Comparison of ENCODE assay signal across 29 mouse cellular contexts in genomic region chr12:10445738-10446137, GRCm38 (mm10). TPM values are rescaled to one million over a fixed set of nuclear protein-coding genes. Genes with fewer than 3 reads are reported as not detected.
DNase-seq lines count a peak whose midpoint lies in the region; ATAC-seq and TF ChIP-seq lines count a peak whose summit lies in the region.
"Had no signal": no experiment of that assay in that cellular context is flagged by ENCODE, and none has a peak within 500 bp of the region (broad histone marks: within the 10 kb centered on the region; RNA-seq: fewer than 3 reads in every experiment).

No protein-coding gene starts in this region.

- H3K4me2 ChIP-seq in lung, embryonic 16.5 days (ENCODE audit: low read depth, low read length) = no peak overlapping the region
- no peak overlapping the region for H3K4me2 ChIP-seq in intestine, embryonic 16.5 days (ENCODE audit: low read depth, low read length)
- no peak overlapping the region for H3K4me2 ChIP-seq in liver, embryonic 12.5 days
- H3K4me2 ChIP-seq in liver, postnatal 0 days (ENCODE audit: low read depth, low read length) = no peak overlapping the region
- H3K4me2 ChIP-seq: embryonic facial prominence, embryonic 12.5 days; heart, embryonic 12.5 days; hindbrain, embryonic 13.5 days; kidney, embryonic 15.5 days; limb, embryonic 12.5 days; midbrain, embryonic 12.5 days; neural tube, embryonic 12.5 days had no signal

- TF ChIP-seq EP300 in liver, postnatal 0 days (IDR thresholded peaks at IDR 0.05; ENCODE audit: low read depth) = 0 out of 2 replicates have a peak, but pooled peaks have one; percentile 28

- no peak overlapping the region for H3K9ac ChIP-seq in lung, embryonic 16.5 days (ENCODE audit: low read length)
- no peak overlapping the region for H3K9ac ChIP-seq in intestine, embryonic 16.5 days (ENCODE audit: low read depth, low read length)
- no peak overlapping the region for H3K9ac ChIP-seq in liver, embryonic 12.5 days
- no peak overlapping the region for H3K9ac ChIP-seq in liver, postnatal 0 days (replicated peaks)
- H3K9ac ChIP-seq: embryonic facial prominence, embryonic 12.5 days; heart, embryonic 12.5 days; hindbrain, embryonic 13.5 days; kidney, embryonic 15.5 days; limb, embryonic 12.5 days; midbrain, embryonic 12.5 days; neural tube, embryonic 12.5 days had no signal

- no peaks in the 10 kb centered on the region for H3K9me3 ChIP-seq in lung, embryonic 16.5 days (ENCODE audit: control insufficient read depth, low read length)
- H3K9me3 ChIP-seq in intestine, embryonic 16.5 days (ENCODE audit: control insufficient read depth, low read length) = no peaks in the 10 kb centered on the region
- H3K9me3 ChIP-seq in liver, embryonic 12.5 days (replicated peaks) = 0 out of 2 replicates have a peak, but pooled peaks cover 4% of the 10 kb centered on the region
- no peaks in the 10 kb centered on the region for H3K9me3 ChIP-seq in liver, postnatal 0 days (ENCODE audit: low read length)
- H3K9me3 ChIP-seq: embryonic facial prominence, embryonic 12.5 days; forebrain, embryonic 10.5 days; heart, embryonic 12.5 days; hindbrain, embryonic 13.5 days; kidney, embryonic 15.5 days; limb, embryonic 12.5 days; neural tube, embryonic 12.5 days had no signal

- no peak overlapping the region for H3K27ac ChIP-seq in lung, embryonic 16.5 days (ENCODE audit: low read length)
- no peak overlapping the region for H3K27ac ChIP-seq in intestine, embryonic 16.5 days (ENCODE audit: low read length)
- H3K27ac ChIP-seq in liver, embryonic 12.5 days = no peak overlapping the region
- peak overlapping the region; percentile 67 for H3K27ac ChIP-seq in liver, postnatal 0 days (ENCODE audit: low read depth)
- H3K27ac ChIP-seq in thymus, adult 2 months (ENCODE audit: control insufficient read depth, insufficient read depth, low read length) = no peak overlapping the region
- H3K27ac ChIP-seq: embryonic facial prominence, embryonic 12.5 days; forebrain, embryonic 10.5 days; gastrocnemius, adult 2 months; heart, adult 2 months; hindbrain, embryonic 13.5 days; kidney, embryonic 15.5 days; limb, embryonic 12.5 days; midbrain, embryonic 12.5 days; neural tube, embryonic 12.5 days had no signal

- no peaks in the 10 kb centered on the region; the same call in none of the 2 replicates for H3K4me1 ChIP-seq in lung, embryonic 16.5 days (replicated peaks; ENCODE audit: control insufficient read depth, insufficient read depth, low read length)
- no peaks in the 10 kb centered on the region; the same call in 1 of the 2 replicates for H3K4me1 ChIP-seq in intestine, embryonic 16.5 days (ENCODE audit: control insufficient read depth, insufficient read depth, low read length)
- H3K4me1 ChIP-seq in liver, embryonic 12.5 days = no peaks in the 10 kb centered on the region
- H3K4me1 ChIP-seq in liver, postnatal 0 days (ENCODE audit: insufficient read depth) = no peaks in the 10 kb centered on the region
- H3K4me1 ChIP-seq in thymus, adult 2 months (replicated peaks; ENCODE audit: control insufficient read depth, insufficient read depth, low read length) = no peaks in the 10 kb centered on the region
- H3K4me1 ChIP-seq: embryonic facial prominence, embryonic 12.5 days; forebrain, embryonic 10.5 days; heart, embryonic 12.5 days; hindbrain, embryonic 13.5 days; kidney, embryonic 15.5 days; limb, embryonic 12.5 days; midbrain, embryonic 12.5 days; neural tube, embryonic 12.5 days had no signal

- no peaks in the 10 kb centered on the region for H3K36me3 ChIP-seq in lung, embryonic 16.5 days (ENCODE audit: control insufficient read depth, insufficient read depth, low read length)
- no peaks in the 10 kb centered on the region for H3K36me3 ChIP-seq in intestine, embryonic 16.5 days (ENCODE audit: control insufficient read depth, insufficient read depth, low read length)
- no peaks in the 10 kb centered on the region for H3K36me3 ChIP-seq in liver, embryonic 12.5 days
- no peaks in the 10 kb centered on the region for H3K36me3 ChIP-seq in liver, postnatal 0 days (replicated peaks; ENCODE audit: insufficient read depth, low read length)
- H3K36me3 ChIP-seq in thymus, adult 2 months (ENCODE audit: control insufficient read depth, insufficient read depth, low read length) = no peaks in the 10 kb centered on the region
- H3K36me3 ChIP-seq: embryonic facial prominence, embryonic 12.5 days; forebrain, embryonic 10.5 days; heart, embryonic 12.5 days; hindbrain, embryonic 13.5 days; kidney, embryonic 15.5 days; limb, embryonic 12.5 days; midbrain, embryonic 12.5 days; neural tube, embryonic 12.5 days had no signal

- no peak for TF ChIP-seq CTCF in liver, postnatal 0 days (IDR thresholded peaks at IDR 0.05; ENCODE audit: low read depth)
- no peak for TF ChIP-seq CTCF in thymus, adult 2 months (IDR thresholded peaks at IDR 0.05; ENCODE audit: borderline replicate concordance, control insufficient read depth, extremely low read depth, insufficient read depth, low read length, poor library complexity)

- no peak for DNase-seq in lung, postnatal 14 days
- DNase-seq in liver, postnatal 0 days = no peak
- DNase-seq in thymus, adult 2 months = no peak
- DNase-seq: adrenal gland, postnatal 25 days; cerebellum, adult 11-12 months; cerebellum, adult 9-11 months; embryo, embryonic 11 days; gastrocnemius, adult 2 months; gastrocnemius, postnatal 36 days; heart, adult 2 months; heart, postnatal 4 days; kidney, adult 18-20 months; kidney, postnatal 25 days; lung, postnatal 10 days had no signal

- WGBS in lung, embryonic 16.5 days = 64% methylated on average over 1 of the region's 1 CpGs
- 58% methylated on average over 1 of the region's 1 CpGs for WGBS in intestine, embryonic 16.5 days
- 60% methylated on average over 1 of the region's 1 CpGs for WGBS in liver, embryonic 12.5 days (ENCODE audit: insufficient replicate concordance)
- WGBS in liver, postnatal 0 days (ENCODE audit: insufficient replicate concordance) = 60% methylated on average over 1 of the region's 1 CpGs
- 83% methylated on average over 1 of the region's 1 CpGs for WGBS in thymus, adult 2 months

- H3K27me3 ChIP-seq in lung, embryonic 16.5 days (ENCODE audit: control insufficient read depth, insufficient read depth, low read depth, low read length) = no peaks in the 10 kb centered on the region
- no peaks in the 10 kb centered on the region for H3K27me3 ChIP-seq in intestine, embryonic 16.5 days (replicated peaks; ENCODE audit: control insufficient read depth, insufficient read depth, low read length)
- no peaks in the 10 kb centered on the region for H3K27me3 ChIP-seq in liver, embryonic 12.5 days (replicated peaks)
- H3K27me3 ChIP-seq in liver, postnatal 0 days (ENCODE audit: insufficient read depth, low read length) = no peaks in the 10 kb centered on the region
- H3K27me3 ChIP-seq in thymus, adult 2 months (ENCODE audit: control insufficient read depth, insufficient read depth, low read length) = no peaks in the 10 kb centered on the region
- H3K27me3 ChIP-seq: embryonic facial prominence, embryonic 12.5 days; heart, embryonic 12.5 days; hindbrain, embryonic 13.5 days; kidney, embryonic 15.5 days; limb, embryonic 12.5 days; midbrain, embryonic 12.5 days; neural tube, embryonic 12.5 days had no signal

- ATAC-seq in lung, embryonic 16.5 days (ENCODE audit: low read depth) = peak; percentile 64
- peak; percentile 11; the same call in 1 of the 2 replicates for ATAC-seq in intestine, embryonic 16.5 days
- ATAC-seq in liver, embryonic 12.5 days = peak; percentile 73
- peak; percentile 99 for ATAC-seq in liver, postnatal 0 days
- no peak for ATAC-seq in erythroblast, adult 5-6 weeks (replicated peaks; ENCODE audit: low FRiP score, poor library complexity, severe bottlenecking)
- ATAC-seq: CD4-positive, CD25-positive, alpha-beta regulatory T cell, adult 4 months; forebrain, embryonic 16.5 days had no signal

- no peak for TF ChIP-seq POLR2A in thymus, adult 2 months (IDR thresholded peaks at IDR 0.05; ENCODE audit: control insufficient read depth, extremely low read depth, insufficient read depth, low read length, poor library complexity)

- no peak overlapping the region for H3K4me3 ChIP-seq in lung, embryonic 16.5 days (ENCODE audit: low read length)
- H3K4me3 ChIP-seq in intestine, embryonic 16.5 days (ENCODE audit: low read length) = no peak overlapping the region
- no peak overlapping the region for H3K4me3 ChIP-seq in liver, embryonic 12.5 days
- no peak overlapping the region for H3K4me3 ChIP-seq in liver, postnatal 0 days (ENCODE audit: low read depth, low read length)
- no peak overlapping the region for H3K4me3 ChIP-seq in thymus, adult 2 months (ENCODE audit: control insufficient read depth, insufficient read depth, low read length)
- H3K4me3 ChIP-seq: embryonic facial prominence, embryonic 12.5 days; forebrain, embryonic 10.5 days; gastrocnemius, adult 2 months; heart, adult 2 months; heart, embryonic 12.5 days; hindbrain, embryonic 13.5 days; kidney, embryonic 15.5 days; limb, embryonic 12.5 days; midbrain, embryonic 12.5 days; myocyte; neural tube, embryonic 12.5 days had no signal

RNA-seq across cellular contexts. Expression of gene Rdh14, which starts 55.2 kb away (rescaled TPM):
- 31.2 and 32.7 TPM in 2 replicates for polyA plus RNA-seq in lung, embryonic 16.5 days (2015; fragmentation: Nextera tagmentation; extraction: Ambion mirVana)
- 41.5 and 44.4 TPM in 2 replicates for polyA plus RNA-seq in intestine, embryonic 16.5 days (2015; fragmentation: Nextera tagmentation; extraction: Ambion mirVana)
- polyA plus RNA-seq in liver, embryonic 12.5 days (2016; fragmentation: Nextera tagmentation; extraction: Ambion mirVana) = 17.1 and 17.9 TPM in 2 replicates
- 35.4 and 38.6 TPM in 2 replicates for polyA plus RNA-seq in liver, postnatal 0 days (2015; fragmentation: Nextera tagmentation; extraction: Ambion mirVana)
- 1.7 and 2.9 TPM in 2 replicates for total RNA-seq in erythroblast, adult 5-6 weeks (2015; ENCODE audit: low replicate concordance)
- total RNA-seq in erythroblast, adult 5-6 weeks (2017; ENCODE audit: low replicate concordance) = 2.3 and 4.6 TPM in 2 replicates
- polyA plus RNA-seq in thymus, adult 2 months (2012; rRNA removed) = 11.0 and 11.5 TPM in 2 replicates
